Mouse (Mus musculus): ENCODE measurements around the gene Tent5b. TPM values are rescaled to one million over a fixed set of nuclear protein-coding genes. Genes with fewer than 3 reads are reported as not detected.
A peak's percentile ranks its signal among the peaks of the same experiment; 100 is the strongest.

Gene Tent5b
- polyA plus RNA-seq, 1 experiment = 1.8 TPM

GRCm38 (mm10) chr4:133482479-133482878, 2.5 kb downstream of the Tent5b start:
- WGBS = 72% methylated on average over 3 of the region's 3 CpGs
- Histone ChIP-seq H3K36me3 (ENCODE audit: control insufficient read depth, insufficient read depth, low read length) (no peaks in the 10 kb centered on the region), H3K4me1 (ENCODE audit: control insufficient read depth, insufficient read depth, insufficient read length, low read length) (peaks cover 20% of the 10 kb centered on the region), H3K4me3 (ENCODE audit: low read depth, low read length) (no peak overlapping the region), H3K27me3 (ENCODE audit: control insufficient read depth, insufficient read depth, low read length) (peaks cover 11% of the 10 kb centered on the region; the same call in 1 of the 2 replicates), H3K27ac (ENCODE audit: insufficient read depth, low read depth, low read length) (no peak overlapping the region)
- TF ChIP-seq CTCF (IDR thresholded peaks at IDR 0.05; ENCODE audit: extremely low read depth, insufficient read length, insufficient replicate concordance, low read depth, low read length) (no peak), POLR2A (IDR thresholded peaks at IDR 0.05; ENCODE audit: low read depth, low read length) (no peak)

GRCm38 (mm10) chr4:133484266-133485025, 4.5 kb downstream of the Tent5b start:
- H3K4me1 ChIP-seq (ENCODE audit: control insufficient read depth, insufficient read depth, insufficient read length, low read length) = peaks cover 32% of the 10 kb centered on the region
- TF ChIP-seq CTCF (IDR thresholded peaks at IDR 0.05; ENCODE audit: extremely low read depth, insufficient read length, insufficient replicate concordance, low read depth, low read length) (no peak), POLR2A (IDR thresholded peaks at IDR 0.05; ENCODE audit: low read depth, low read length) (no peak)
- H3K36me3 ChIP-seq (ENCODE audit: control insufficient read depth, insufficient read depth, low read length) = no peaks in the 10 kb centered on the region
- H3K27me3 ChIP-seq (ENCODE audit: control insufficient read depth, insufficient read depth, low read length) = peaks cover 11% of the 10 kb centered on the region; the same call in 1 of the 2 replicates
- no peak overlapping the region; the same call in 1 of the 2 replicates for H3K4me3 ChIP-seq (ENCODE audit: low read depth, low read length)
- 16% methylated on average over 22 of the region's 22 CpGs for WGBS
- no peak overlapping the region for H3K27ac ChIP-seq (ENCODE audit: insufficient read depth, low read depth, low read length)

GRCm38 (mm10) chr4:133485691-133486425, 5.9 kb downstream of the Tent5b start:
- no peak overlapping the region for H3K4me3 ChIP-seq (ENCODE audit: low read depth, low read length)
- 0 out of 2 replicates have a peak, but pooled peaks cover 4% of the 10 kb centered on the region for H3K27me3 ChIP-seq (ENCODE audit: control insufficient read depth, insufficient read depth, low read length)
- peaks cover 30% of the 10 kb centered on the region for H3K4me1 ChIP-seq (ENCODE audit: control insufficient read depth, insufficient read depth, insufficient read length, low read length)
- no peaks in the 10 kb centered on the region for H3K36me3 ChIP-seq (ENCODE audit: control insufficient read depth, insufficient read depth, low read length)
- H3K27ac ChIP-seq (ENCODE audit: insufficient read depth, low read depth, low read length) = no peak overlapping the region
- TF ChIP-seq CTCF (IDR thresholded peaks at IDR 0.05; ENCODE audit: extremely low read depth, insufficient read length, insufficient replicate concordance, low read depth, low read length) (no peak), POLR2A (IDR thresholded peaks at IDR 0.05; ENCODE audit: low read depth, low read length) (no peak)
- 90% methylated on average over 28 of the region's 28 CpGs for WGBS

DNA sequence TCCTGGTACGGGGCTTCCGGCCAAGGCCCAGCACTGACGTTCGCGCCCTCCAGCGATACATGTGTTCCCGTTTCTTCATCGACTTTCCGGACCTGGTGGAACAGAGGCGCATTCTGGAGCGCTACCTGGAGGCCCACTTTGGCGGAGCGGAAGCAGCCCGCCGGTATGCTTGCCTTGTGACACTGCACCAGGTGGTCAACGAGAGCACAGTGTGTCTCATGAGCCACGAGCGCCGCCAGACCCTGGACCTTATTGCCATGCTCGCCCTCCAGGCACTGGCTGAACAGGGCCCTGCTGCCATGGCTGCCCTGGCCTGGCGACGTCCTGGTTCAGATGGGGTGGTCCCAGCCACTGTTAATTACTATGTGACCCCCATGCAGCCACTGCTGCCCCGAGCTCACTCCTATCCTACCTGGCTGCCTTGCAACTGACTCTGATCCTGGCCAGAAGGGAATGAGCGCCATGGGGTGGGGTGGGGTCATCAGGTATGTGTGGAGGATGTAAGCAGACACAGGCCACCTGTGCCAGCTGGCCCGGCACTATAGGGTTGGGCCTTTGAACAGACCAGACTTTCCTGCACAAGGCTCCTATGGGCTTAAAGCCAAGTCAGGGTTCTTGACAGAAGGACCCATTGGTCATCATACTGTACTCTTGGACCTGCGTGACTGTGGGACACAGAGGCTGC, 6.9 kb downstream of the Tent5b start:
- no peaks in the 10 kb centered on the region for H3K36me3 ChIP-seq (ENCODE audit: control insufficient read depth, insufficient read depth, low read length)
- H3K4me1 ChIP-seq (ENCODE audit: control insufficient read depth, insufficient read depth, insufficient read length, low read length) = peaks cover 30% of the 10 kb centered on the region
- no peak overlapping the region for H3K4me3 ChIP-seq (ENCODE audit: low read depth, low read length)
- no peaks in the 10 kb centered on the region for H3K27me3 ChIP-seq (ENCODE audit: control insufficient read depth, insufficient read depth, low read length)
- TF ChIP-seq CTCF (IDR thresholded peaks at IDR 0.05; ENCODE audit: extremely low read depth, insufficient read length, insufficient replicate concordance, low read depth, low read length) = no peak
- TF ChIP-seq POLR2A (IDR thresholded peaks at IDR 0.05; ENCODE audit: low read depth, low read length) = no peak
- WGBS = 84% methylated on average over 26 of the region's 26 CpGs
- H3K27ac ChIP-seq (ENCODE audit: insufficient read depth, low read depth, low read length) = no peak overlapping the region

GRCm38 (mm10) chr4:133488619-133489392, 8.9 kb downstream of the Tent5b start:
- Histone ChIP-seq H3K4me3 (ENCODE audit: low read depth, low read length) (no peak overlapping the region), H3K27me3 (ENCODE audit: control insufficient read depth, insufficient read depth, low read length) (no peaks in the 10 kb centered on the region), H3K27ac (ENCODE audit: insufficient read depth, low read depth, low read length) (peak overlapping the region; percentile 41), H3K36me3 (ENCODE audit: control insufficient read depth, insufficient read depth, low read length) (no peaks in the 10 kb centered on the region), H3K4me1 (ENCODE audit: control insufficient read depth, insufficient read depth, insufficient read length, low read length) (peaks cover 34% of the 10 kb centered on the region)
- 42% methylated on average over 20 of the region's 20 CpGs for WGBS
- no peak for TF ChIP-seq POLR2A (IDR thresholded peaks at IDR 0.05; ENCODE audit: low read depth, low read length)
- TF ChIP-seq CTCF (IDR thresholded peaks at IDR 0.05; ENCODE audit: extremely low read depth, insufficient read length, insufficient replicate concordance, low read depth, low read length) = no peak

GRCm38 (mm10) chr4:133489489-133490245, 9.7 kb downstream of the Tent5b start:
- no peaks in the 10 kb centered on the region for H3K36me3 ChIP-seq (ENCODE audit: control insufficient read depth, insufficient read depth, low read length)
- 27% methylated on average over 4 of the region's 4 CpGs for WGBS
- TF ChIP-seq CTCF (IDR thresholded peaks at IDR 0.05; ENCODE audit: extremely low read depth, insufficient read length, insufficient replicate concordance, low read depth, low read length) (no peak), POLR2A (IDR thresholded peaks at IDR 0.05; ENCODE audit: low read depth, low read length) (0 out of 2 replicates have a peak, but pooled peaks have one; percentile 23)
- peak overlapping the region; percentile 41 for H3K27ac ChIP-seq (ENCODE audit: insufficient read depth, low read depth, low read length)
- no peak overlapping the region for H3K4me3 ChIP-seq (ENCODE audit: low read depth, low read length)
- H3K27me3 ChIP-seq (ENCODE audit: control insufficient read depth, insufficient read depth, low read length) = no peaks in the 10 kb centered on the region
- peaks cover 27% of the 10 kb centered on the region for H3K4me1 ChIP-seq (ENCODE audit: control insufficient read depth, insufficient read depth, insufficient read length, low read length)

Data from small intestine, adult 2 months (tissue).